Mouse (Mus musculus): ENCODE measurements around the gene Prkab1. TPM values are rescaled to one million over a fixed set of nuclear protein-coding genes. Genes with fewer than 3 reads are reported as not detected.

Prkab1 gene
- total RNA-seq, 2 experiments from 2014 or later, result 48.7 to 58.3 TPM

- DNase-seq, result no peak
- intact Hi-C loops (cut with DNase I), result no loop called here
Observed at GRCm38 (mm10) chr5:115987284-115987683, 37.0 kb downstream of the Prkab1 start.

- intact Hi-C loops (cut with DNase I), result no loop called here
- no peak for DNase-seq
Observed at GRCm38 (mm10) chr5:115985101-115985500, 39.2 kb downstream of the Prkab1 start.

GRCm38 (mm10) chr5:115984392-115984791 lies 39.9 kb downstream of the Prkab1 start:
- intact Hi-C loops (cut with DNase I), result no loop called here
- DNase-seq, result no peak

GRCm38 (mm10) chr5:115982671-115983373 lies 41.5 kb downstream of the Prkab1 start:
- DNase-seq, result peak in 1 of 2 experiments; percentile 47
- intact Hi-C loops (cut with DNase I), result no loop called here

- DNase-seq, result no peak
- intact Hi-C loops (cut with DNase I), result loop anchor here (2.0 kb wide), 1 partner anchor 44 kb away; the partner anchor contains the start of gene Prkab1
Observed at GRCm38 (mm10) chr5:115980537-115980936, 43.8 kb downstream of the Prkab1 start.

- DNase-seq, result no peak
- intact Hi-C loops (cut with DNase I), result no loop called here
Observed at GRCm38 (mm10) chr5:115979134-115979696, 45.1 kb downstream of the Prkab1 start.

- no peak for DNase-seq
- intact Hi-C loops (cut with DNase I), result no loop called here
Observed at GRCm38 (mm10) chr5:115978255-115978654, 46.1 kb downstream of the Prkab1 start.

- DNase-seq, result peak; percentile 37 to 50
- intact Hi-C loops (cut with DNase I), result no loop called here
Observed at GRCm38 (mm10) chr5:115977757-115978156, 46.6 kb downstream of the Prkab1 start.

GRCm38 (mm10) chr5:115977266-115977665 lies 47.0 kb downstream of the Prkab1 start:
- no peak for DNase-seq
- intact Hi-C loops (cut with DNase I), result no loop called here

GRCm38 (mm10) chr5:115976446-115976845 lies 47.9 kb downstream of the Prkab1 start:
- intact Hi-C loops (cut with DNase I), result no loop called here
- DNase-seq, result no peak

GRCm38 (mm10) chr5:115975672-115976071 lies 48.6 kb downstream of the Prkab1 start:
- intact Hi-C loops (cut with DNase I), result no loop called here
- no peak for DNase-seq

GRCm38 (mm10) chr5:115971236-115971635 lies 53.1 kb downstream of the Prkab1 start:
- intact Hi-C loops (cut with DNase I), result no loop called here
- no peak for DNase-seq

Other genes with a start within 250 kb of the Prkab1 start
- 1 to 10 TPM; 1.7 to 2.2 TPM for gene Cit, start 179.2 kb downstream of the Prkab1 start, total RNA-seq (2021)
- gene Tmem233, start 58.7 kb upstream of the Prkab1 start, total RNA-seq (2021), result not detected